17 mouse cellular contexts compared by ENCODE assay signal in the genomic region with DNA sequence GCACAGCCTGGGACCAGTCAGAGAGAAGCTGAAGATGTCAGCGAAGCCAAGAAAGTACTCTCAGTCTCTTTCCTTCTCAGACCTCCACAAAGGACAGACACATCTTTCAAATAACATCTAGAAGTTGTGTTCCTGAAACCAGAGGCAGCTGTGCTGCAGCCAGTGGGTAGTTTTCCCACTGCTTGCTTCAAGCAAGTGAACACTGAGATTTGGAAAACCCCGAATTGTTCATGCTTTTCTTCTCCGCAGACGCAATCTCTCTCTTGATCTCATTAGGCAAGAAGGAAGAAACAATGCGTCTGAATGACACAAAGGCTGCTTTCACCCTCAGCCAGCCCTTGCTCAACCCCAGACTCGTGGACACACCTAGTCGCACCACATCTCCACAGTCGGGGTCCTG.
"Had no signal": no experiment of that assay in that cellular context is flagged by ENCODE, and none has a peak within 500 bp of the region (broad histone marks: within the 10 kb centered on the region; RNA-seq: fewer than 3 reads in every experiment).

No protein-coding gene starts in this region.

- ATAC-seq: liver, postnatal 0 days; lung, postnatal 0 days had no signal

- H3K27me3 ChIP-seq: lung, embryonic 15.5 days; megakaryocyte, embryonic 14.5 days; midbrain, embryonic 12.5 days; neural tube, embryonic 12.5 days; stomach, embryonic 15.5 days had no signal

- DNase-seq: liver, postnatal 0 days; lung, adult 2 months; lung, postnatal 14 days; lung, postnatal 36 days; midbrain, embryonic 14.5 days; right cerebral cortex, postnatal 14 days; thymus, adult 2 months; thymus, postnatal 25 days; thymus, postnatal 4 days had no signal

- H3K4me1 ChIP-seq: neural tube, embryonic 12.5 days; stomach, embryonic 15.5 days had no signal

- H3K9ac ChIP-seq: liver, postnatal 0 days; lung, embryonic 15.5 days; midbrain, embryonic 12.5 days; neural tube, embryonic 12.5 days; stomach, embryonic 15.5 days had no signal

- H3K27ac ChIP-seq: lung, embryonic 15.5 days; macrophage; midbrain, embryonic 12.5 days; neural tube, embryonic 12.5 days; stomach, embryonic 15.5 days; stomach, postnatal 0 days had no signal

- H3K4me3 ChIP-seq: lung, embryonic 15.5 days; megakaryocyte, embryonic 14.5 days; midbrain, embryonic 12.5 days; neural tube, embryonic 12.5 days; stomach, embryonic 15.5 days had no signal

- H3K9me3 ChIP-seq: lung, embryonic 15.5 days; megakaryocyte, embryonic 14.5 days; midbrain, embryonic 12.5 days; neural tube, embryonic 12.5 days; stomach, embryonic 15.5 days had no signal

- H3K4me2 ChIP-seq: lung, embryonic 15.5 days; midbrain, embryonic 12.5 days; neural tube, embryonic 12.5 days; stomach, embryonic 15.5 days had no signal
